Mouse (Mus musculus): ENCODE data around the gene Grik4.

Grik4 gene

DNA sequence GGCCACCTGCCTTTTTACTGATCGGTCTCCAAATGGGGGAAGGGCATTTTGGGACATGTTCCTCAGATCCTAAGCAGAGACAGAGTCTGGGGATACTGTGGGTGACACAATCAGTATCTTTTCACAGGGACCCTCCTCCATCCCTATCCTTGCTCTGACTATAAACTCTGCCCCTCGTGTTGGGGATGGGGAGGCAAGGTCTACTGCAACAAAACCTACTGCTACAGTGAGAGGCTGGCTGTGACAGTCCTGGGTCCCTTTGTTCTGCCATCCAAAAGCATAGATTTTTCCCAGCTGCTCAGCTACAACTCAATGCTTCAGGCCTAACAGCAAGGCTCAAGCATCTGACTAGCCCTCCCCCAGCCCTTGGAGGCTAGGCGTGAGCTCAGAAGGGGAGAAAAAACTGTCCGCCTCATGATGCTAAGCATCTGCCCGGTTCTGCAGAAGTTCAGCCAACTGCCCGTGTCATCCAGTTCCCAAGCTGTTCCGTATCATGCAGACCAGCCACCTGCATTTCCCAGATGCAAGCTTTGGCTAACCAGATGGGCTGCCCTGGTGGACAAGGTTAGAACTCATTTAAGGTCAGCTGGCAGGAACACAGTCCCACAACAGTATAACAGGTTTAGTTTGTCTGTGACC lies 207.5 kb downstream of the Grik4 start:
- DNase-seq = peak; percentile 92

DNA sequence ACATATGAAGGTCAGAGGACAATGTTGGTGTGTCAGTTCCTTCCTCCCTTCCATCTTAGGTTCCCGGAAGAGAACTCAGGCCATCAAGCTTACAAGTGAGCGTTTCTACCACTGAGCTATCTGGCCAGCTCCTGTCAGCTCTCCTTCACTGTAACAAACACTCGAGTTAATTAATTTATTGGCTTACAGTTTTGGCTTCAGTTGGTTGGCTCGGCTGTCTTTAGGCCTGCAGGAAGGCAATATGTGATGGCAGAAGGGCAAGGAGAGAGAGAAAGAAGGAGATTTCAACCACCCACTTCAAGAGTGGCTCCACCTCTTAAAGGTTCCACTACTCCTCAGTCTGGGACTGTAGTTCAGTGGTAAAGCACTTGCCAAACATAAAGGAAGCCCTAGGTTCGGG lies 209.2 kb downstream of the Grik4 start:
- no peak for DNase-seq

DNA sequence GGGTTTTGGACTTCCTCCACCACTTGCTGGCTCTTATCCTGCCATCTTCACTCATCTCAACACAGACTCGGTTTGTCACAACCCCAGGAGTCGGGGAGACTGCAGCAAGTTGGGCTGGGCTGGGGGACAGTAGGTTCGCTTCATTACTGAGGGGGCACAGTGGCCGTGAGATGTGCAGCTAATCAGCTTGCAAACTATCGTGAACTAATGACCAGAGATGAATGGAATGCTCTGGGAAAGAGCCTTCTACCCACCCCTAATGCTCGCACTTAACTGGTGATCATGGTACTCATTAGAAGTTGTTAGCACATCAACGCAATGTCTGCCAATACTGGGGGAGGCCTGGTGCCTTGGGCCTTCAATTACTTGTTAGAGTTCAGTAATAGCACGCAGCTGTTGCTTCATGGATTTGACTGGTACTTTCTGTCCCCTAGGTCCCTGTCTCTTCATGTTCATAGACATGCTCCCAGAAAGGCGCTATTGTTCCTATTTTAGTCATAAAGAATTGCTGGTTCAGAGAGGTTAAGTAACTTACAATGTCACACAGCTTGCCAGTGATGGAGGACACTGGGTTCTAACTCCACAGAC lies 211.5 kb downstream of the Grik4 start:
- no peak for DNase-seq

DNA sequence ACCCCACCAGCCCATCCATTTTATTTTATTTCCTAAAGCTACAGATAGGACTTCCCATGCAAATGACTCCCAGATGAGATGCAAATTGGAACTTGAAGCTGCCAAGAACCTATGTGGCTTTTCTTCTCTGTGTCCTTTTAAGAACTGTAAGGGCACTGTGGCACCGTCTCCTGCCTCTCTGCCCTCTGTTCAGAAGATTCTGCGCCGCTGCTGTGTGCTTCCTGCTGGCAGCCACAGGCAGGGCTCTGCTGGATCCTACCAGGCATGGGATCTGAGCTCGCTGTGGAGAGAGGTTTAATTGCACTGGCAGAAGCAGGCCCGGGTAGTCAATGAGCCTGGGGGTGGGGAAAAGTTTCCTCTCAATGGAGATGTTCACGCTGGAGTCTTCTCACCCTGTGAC lies 215.8 kb downstream of the Grik4 start:
- no peak for DNase-seq

DNA sequence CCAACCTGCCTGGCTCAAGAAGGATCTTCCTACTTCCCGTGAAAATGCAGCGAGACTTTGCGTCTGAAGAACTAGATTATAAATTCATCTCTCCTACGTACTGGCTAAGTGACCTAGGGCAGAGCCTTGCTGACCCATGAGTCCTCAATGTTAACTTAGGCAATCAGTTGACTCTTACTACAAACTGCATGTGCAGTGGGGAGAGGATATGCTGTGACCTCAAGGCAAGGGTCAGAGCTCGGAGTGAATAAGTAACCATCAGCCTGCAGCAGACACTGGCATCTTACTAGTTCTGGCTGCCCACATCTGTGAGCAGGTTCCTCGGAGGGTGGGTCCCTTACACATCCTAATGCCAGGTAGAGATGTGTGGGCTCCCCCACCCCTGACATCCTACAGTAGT lies 216.6 kb downstream of the Grik4 start:
- no peak for DNase-seq

DNA sequence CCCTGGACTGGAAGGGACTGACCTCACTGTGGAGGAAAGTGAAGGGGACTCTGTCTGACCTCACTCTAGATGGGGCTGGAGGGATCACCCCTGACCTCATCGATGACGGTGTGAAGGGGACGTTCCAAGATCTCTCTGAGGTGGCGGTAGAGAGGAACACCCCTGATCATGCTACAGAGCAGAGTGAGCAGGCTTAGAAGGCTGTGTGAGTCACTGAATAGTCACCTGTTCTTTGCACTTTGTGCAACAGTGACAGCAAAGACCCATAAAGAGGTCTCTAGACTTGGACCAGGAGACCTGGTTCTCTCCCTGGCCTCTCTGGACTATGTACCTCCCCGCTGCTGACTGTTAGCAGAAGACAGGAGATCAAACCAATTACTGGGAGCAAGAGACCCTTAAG lies 217.1 kb downstream of the Grik4 start:
- DNase-seq = no peak

DNA sequence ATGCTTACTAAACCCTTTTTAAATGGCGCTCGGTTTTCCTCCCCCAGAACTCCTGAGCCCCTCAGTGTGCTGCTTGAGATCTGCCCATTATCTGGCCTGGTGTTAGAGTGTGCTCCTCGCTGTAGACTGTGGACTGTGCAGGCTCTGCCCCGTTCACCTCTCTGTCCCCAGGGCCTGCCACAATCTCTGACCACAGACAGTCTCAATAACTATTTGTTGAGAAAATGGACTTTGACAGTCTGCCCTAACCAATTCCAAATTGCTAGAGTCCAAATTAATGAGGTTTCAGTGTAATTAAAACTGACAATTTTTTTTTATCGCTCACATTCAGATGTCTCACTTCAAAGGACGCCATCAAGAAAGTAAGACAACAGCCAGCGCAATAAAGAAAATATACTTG lies 220.2 kb downstream of the Grik4 start:
- DNase-seq = no peak

DNA sequence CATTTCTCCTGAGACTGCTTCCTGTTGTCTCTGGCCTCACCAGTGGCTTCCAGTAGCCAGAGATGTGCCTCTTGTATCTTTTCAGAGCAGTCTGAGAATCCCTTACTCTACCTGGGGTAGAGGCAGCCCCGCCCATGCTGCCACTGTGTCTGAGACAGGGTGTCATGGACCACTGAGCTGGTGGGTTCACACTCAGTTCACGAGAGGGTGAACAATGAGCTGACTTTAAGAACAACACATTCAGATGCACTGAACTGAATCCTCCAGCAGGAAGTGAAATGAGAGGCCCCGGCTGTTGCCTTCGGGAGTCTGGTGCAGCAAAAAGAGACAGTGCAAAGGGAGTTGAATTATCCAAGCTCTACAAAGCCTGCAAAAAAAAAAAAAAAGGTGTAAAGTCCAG lies 221.8 kb downstream of the Grik4 start:
- no peak for DNase-seq

DNA sequence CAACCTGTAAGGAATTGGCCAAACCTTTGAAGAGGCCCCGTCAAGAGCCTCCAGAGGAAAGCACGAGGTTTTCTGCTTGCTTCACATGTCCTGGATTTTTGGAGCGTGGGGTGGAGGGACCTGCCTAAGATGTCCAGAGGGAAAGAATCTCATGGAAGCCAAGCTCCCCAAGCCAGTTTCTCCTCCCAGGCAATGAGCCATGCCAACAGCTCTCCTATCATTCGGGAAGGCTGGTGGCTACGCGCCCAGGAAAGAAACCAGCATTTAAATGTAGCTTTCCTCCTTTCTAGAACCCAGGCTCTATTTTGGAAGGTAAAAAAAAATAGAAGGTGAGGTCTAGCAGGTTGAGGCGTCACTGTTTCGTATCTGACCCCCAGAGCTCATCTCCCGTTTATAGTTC lies 222.6 kb downstream of the Grik4 start:
- DNase-seq = no peak

DNA sequence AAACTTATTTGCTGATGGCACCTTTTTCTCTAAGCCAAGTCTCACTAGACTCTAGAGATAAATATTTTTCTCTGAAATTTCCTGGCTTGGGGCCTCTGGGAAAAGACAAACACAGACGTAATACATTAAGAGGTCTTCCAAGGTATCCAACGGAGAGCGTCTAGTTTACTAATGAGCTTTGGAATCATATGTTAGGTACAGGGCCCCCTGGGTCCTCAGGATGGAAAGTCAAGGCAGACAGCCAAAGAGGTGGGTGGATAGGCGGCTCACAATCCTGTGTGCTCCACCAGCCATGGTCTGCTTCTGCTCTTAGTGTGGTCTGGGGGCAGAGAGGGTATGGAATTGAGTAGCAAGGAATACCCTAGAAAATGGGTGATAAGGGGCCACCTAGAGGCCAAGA lies 223.1 kb downstream of the Grik4 start:
- no peak for DNase-seq

DNA sequence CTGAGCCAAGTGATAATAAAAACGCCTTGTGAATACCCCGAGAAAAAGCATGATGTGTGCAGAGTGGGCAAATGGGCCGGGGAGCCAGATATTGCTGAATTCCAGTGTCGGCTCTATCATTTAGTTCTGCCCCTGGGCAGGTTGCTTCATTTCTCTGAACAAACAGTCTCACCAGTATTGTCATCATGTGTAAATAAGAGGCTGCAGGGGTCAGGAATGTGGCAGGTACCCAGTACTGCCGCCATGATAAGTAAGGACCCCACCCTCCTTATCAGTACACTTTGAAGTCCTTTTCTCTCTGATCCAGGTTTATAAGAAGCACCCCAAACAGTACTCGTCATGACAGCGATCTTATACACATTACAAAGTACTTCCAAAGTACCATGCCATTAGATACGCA lies 230.4 kb downstream of the Grik4 start:
- DNase-seq = no peak

DNA sequence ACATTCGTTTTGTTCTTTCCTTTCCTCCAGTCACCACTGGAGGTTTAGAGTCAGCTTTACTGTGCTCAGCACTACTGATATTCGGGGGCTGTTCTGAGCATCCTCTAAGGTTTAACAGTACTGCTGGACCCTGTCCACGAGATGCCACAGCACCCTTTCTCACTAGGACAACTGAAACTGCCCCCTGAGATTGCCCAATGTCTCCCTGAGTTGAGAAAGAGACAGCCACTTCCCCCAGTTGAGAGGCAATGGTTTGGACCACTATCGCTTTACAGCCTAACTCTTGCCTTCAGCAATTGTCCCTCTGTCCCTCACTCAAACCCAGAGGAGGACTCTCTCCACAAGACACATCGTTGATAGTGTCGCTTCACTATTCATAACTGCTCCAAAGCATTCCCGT lies 238.4 kb downstream of the Grik4 start:
- no peak for DNase-seq

DNA sequence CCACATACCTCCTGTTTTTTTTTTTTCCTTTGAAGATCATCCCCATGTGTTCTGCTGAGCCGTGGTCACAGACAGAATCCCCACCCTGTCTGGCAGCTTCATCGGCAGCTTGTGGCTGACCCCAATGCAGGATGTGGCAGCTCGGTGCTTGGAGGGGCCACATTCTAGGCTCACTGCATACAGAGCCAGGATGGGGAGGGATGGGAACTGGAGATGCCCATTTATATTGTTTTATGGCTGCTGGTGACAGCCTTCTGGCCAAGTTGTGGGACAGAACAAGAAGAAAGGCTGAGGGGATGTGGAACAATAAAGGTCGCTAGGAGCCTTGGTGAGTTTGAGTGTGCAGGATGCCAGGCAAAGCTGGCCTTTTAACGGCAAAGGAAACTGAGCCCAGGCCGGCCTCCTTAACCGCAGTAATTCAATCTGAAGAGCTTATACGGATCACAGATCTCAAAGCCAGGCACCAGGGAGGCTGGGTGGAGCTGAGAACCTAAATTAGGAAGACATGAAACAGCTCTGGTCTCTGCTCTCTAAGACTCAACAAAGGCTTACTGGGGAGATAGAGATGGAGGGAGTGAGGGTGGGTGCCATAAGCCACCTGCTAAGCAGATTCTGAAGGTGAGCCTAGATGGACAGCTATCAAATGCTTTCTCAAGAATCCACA lies 241.0 kb downstream of the Grik4 start:
- DNase-seq = no peak

DNA sequence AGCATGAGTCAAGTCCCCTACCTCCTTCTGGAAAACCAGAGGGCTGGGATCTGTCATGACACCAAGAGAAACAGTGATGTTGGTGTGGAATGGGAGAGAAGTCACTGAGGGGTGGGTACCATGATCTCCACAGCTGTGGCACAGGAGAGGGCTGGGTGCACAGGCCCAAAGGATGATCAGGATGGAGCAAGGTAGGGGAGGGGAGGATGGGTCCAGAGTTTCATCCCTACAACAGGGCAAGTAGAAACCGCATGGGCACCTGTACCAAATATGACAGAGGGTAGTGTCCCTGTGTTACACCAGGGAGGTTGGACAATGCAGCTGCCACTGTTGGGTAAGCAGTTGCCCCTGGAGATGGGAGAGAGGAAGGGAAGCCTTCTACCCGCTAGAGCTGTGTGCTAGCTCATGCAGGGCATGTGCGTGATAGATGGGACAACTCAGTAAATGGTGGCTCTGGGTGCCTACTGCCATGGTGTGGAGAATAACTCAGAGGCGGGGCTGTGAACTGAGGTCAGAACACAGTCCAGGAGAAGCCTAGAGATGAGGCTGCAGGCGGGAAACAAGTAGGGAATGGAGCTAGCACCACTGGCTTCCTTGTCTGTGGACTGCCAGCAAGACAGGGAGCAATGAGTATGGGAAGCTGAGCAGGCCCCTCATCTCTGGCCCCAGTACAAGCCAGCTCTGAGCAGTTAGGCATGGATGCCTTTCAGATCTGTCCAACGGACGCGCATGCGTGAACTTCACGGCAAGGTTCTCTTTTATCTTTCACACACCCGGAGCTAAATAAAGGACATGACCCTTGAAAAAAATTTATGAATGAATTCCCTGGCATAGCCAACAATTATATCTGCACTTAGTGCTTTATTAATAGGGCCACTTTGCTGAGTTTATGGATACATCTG lies 241.8 kb downstream of the Grik4 start:
- no peak for DNase-seq

DNA sequence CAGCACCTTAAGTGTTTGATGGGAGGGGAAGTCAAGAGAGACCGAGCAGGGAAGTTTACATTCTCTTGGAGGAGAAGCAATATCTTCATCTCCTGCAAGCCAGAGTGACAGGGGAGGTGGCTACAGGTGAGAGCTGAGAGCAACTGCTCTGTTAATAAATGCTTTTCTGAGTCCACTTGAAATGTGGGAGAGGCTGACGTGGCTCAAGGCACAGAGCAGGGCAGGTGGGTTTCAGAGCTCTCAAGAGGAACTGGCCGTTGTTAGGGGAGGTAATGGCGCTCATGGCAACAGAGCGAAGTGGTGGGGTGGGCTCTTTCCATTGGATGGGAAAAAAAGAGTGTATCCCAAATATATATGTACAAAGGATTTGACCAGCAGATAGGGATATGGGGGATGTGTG lies 242.6 kb downstream of the Grik4 start:
- DNase-seq = no peak

DNA sequence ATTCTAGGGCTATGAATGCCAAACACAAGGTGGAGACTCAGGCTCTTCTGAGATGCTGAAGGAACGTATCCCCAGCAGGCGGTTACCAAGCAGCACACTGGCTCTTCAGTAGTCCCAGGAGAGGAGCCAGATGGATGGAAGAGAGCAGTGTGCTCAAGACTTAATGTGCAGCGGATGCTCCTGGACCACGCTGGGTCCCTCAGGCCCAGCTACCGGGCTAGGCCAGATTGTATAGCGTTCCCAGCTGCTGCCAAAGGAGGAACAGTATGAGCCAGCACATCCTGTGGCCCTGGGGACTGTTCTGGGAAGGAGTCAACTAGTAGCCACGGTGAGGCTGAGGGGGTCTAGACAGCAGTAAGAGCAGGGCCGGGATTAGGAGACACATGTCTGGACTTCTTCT lies 251.3 kb downstream of the Grik4 start:
- DNase-seq = no peak

DNA sequence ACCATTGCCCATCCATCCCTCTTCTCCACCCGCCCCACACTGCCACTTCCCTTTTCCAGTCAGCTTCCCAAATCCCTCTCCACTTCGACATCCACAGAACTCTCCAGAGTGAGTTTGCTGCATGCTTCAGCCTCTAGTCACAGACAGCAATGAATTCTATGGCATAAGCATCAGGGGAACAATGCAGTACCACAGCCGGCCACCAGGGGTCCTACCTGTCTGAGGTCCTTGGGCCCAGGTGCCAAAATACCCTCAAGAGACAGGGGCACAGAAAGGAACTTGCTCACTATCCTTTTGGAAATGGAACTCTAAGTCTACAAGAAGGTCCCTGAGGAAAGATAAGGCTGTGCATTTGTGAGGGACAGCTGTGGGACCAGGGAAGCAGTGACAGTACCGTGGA lies 256.1 kb downstream of the Grik4 start:
- DNase-seq = no peak

DNA sequence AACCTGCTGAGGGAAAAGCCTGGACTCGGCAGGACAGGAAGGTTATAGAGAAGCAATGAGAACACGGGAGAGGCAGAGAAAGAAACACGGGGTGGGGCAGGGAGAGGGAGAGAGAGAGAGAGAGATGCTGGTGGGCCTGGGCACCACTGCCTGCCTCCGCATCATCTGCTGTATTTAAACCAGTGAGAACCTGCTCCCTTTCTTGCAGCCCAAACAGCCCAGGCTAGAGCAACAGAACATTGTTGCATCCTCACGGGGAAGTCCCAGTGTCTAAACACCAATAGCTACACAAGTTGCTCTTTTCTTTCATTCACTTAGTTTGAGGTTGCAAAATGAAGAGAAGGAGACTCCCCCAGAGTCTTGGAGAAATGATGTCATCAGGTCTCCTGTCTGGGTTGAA lies 258.2 kb downstream of the Grik4 start:
- no peak for DNase-seq

DNA sequence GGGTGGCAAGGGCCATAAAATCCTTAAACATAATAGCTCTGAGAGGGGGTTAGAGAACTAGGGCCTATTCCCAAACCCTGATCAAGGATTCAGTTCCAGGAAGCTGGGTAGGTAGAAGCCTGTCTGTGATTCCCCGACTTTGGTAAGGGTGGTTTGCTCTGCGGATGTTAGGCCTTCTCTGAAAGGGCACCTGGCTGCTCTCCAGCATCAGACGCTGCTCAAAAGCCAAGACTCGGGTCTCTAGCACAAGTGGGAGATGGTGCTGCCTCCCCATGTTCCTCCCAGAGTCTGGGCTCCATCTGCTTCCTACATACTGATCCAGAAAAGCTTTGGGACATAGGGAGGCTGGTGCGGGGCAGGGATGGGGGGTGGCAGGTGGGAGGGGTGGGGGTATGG lies 270.3 kb downstream of the Grik4 start:
- no peak for DNase-seq

DNA sequence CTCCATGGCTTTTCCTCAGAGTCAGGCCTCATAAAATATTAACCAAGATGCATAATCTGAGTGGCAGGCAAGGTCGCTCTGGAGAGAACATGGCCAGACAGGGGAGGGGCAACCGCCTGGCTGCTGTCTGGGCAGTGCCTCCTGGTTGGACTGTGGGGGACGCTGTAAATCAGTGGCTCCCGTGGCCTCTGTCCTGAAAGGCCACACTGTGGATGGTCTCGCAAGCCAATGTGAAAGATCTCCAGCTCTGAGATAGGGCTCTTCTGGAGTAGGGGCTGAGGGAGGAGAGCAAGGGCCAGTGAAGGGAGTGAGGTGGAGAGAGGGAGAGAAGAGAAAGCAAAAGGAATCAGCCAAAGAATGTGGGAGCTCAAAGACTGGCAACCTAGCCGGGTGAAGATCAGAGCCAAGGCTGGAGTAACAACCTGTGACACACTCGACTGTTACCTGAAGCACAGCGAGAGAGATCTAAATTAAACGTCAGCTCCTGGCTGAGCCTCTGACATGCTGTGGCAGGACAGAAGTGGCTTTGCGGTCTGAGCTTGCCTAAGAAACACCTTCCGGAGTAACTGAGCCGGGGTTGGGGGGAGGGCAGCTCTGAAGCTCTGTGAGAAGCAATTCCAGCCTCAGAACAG lies 270.8 kb downstream of the Grik4 start:
- DNase-seq = no peak

DNA sequence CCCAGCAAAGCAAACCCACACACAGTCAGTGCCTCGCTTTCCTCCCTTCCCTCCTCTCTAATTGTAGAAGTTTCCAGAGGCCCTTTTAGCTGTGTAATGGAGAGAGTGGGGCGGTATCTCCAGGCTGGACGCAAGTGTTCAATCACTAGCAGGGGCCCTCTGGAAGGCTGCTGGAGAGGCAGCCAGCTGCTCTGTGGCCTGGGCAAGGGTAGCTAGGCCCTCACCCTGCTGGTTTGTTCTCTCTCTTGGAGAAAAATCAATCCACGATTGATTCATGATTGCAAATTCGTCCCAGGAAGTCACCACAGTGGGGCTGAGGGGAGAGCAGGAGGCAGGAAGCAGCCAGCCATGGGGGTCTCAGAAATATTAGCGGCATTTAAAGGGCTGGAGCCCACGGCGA lies 271.3 kb downstream of the Grik4 start:
- DNase-seq = no peak

DNA sequence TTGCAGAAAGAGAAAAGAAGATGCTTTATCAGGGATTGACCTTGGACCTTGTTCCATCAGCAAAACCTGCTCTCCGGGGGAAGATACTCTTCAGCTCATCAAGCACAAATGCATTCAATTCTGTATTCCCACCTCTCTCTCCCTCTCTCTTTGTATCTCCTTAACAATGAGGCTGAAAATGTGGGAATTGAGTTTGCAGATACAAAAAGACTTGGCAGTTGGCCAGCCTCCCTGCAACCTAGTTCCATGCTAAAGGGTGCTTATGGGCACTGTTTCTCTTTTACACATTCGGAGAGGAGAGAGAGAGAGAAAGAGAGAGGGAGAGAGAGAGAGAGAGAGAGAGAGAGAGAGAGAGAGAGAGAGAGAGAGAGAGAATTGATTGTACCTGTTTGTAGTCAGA lies 273.7 kb downstream of the Grik4 start:
- DNase-seq = no peak

DNA sequence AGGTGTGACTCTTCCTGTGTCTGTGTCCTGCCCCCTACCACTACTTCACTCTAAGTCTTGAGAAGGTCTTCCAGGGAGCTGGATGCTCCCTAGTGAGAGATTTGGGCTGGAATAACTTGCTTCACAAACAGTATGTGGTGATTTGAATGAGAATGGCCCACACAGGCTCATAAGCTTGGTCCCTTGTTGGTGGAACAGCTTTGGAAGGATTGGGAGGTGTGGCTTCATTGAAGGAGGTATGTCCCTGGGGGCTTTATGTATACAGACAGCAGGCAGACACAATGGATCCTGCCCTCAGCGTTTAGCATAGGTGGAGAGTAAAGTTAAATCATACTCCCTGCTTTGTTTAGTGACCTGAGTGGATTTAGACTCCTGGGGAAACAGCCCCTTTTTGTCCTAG lies 282.8 kb downstream of the Grik4 start:
- no peak for DNase-seq

Measured in heart, adult 11 months (tissue).